Mouse (Mus musculus): ENCODE results near the gene Efna5.

Gene Efna5

DNA sequence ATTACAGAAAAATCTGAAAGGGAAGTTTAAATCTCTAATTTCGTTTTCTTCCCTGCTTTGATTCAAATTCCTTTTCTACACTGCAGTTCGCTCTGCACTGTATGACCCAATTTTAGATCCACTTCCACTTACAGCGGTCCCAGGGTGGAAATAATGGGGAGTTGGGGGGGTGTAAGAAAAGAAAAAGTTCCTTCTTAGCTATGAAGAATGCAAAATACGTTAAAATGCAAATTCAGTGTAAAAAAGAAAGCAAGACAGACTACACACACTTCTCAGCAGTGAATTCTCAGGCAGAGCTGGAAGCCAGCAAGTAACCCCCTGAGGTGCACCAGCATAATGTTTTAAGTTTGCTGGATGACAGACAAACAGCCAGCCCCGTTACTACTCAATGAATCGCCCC lies 174.7 kb downstream of the Efna5 start:
- DNase-seq (ENCODE audit: low read depth in 1 of 2, low spot score in 2 of 2), result no peak

- DNase-seq (ENCODE audit: low read depth in 1 of 2, low spot score in 2 of 2), result no peak
Measured at GRCm38 (mm10) chr17:62702020-62702814, 178.9 kb downstream of the Efna5 start.

DNA sequence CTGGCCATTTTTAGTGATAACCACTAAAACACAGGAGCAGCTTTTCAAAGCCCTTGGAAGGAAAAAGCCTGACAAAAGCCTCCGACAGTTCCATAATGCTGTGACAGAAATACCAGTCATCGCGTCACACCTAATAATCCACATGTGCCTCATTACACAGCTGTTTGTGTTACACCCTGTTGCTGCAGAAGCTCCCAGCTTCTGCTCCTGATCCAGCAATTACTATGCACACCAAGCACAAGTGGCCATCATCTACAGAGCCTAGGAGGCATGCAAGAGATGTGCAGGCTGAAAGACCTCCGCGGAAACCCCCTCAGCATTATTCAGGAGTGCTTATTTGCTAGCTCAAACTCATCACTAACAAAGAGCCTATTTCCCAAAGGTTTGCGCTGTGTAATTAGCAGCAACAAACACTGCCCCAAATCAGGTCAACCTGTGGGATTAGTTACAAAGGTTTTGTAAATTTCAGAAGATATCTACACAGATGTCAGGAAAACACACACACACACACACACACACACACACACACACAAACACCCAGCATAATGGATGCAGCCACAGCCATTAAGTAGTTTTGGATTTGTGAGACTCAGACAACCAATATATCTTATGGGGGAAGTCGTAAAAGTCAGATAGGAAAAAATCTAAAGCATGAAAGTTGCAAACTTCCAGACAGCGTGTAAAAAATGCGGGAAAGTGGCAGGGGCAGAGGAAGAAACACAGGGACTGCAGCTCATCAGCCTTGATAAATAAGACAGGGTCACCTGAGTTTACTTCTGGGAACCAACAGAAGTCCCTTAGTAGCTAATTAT lies 180.1 kb downstream of the Efna5 start:
- no peak for DNase-seq (ENCODE audit: low read depth in 1 of 2, low spot score in 2 of 2)

DNA sequence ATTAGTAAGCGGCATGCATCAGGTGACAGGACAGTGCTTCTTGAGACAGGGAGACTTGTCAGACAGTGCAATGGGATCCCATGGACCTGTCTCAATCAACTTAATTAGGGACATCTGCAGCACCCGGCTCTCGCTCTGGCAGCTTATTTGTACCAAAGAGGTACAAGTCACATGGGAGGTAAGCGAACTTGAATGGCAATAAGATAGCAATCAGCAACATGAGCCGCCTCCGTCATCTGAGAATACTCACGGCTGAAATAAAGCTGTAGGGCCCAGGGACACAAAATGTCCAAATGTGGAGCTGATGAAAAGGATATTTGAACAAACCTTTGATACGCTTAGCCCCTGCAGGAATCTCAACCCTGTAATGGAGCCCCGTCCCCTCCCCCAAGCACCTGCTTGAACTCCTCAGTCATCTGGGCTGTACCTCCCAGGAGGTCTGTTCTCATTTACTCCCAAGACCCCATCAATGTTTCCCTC lies 186.1 kb downstream of the Efna5 start:
- DNase-seq (ENCODE audit: low read depth in 1 of 2, low spot score in 2 of 2), result no peak

GRCm38 (mm10) chr17:62692242-62692641 lies 188.9 kb downstream of the Efna5 start:
- no peak for DNase-seq (ENCODE audit: low read depth in 1 of 2, low spot score in 2 of 2)

GRCm38 (mm10) chr17:62691201-62691715 lies 189.9 kb downstream of the Efna5 start:
- DNase-seq (ENCODE audit: low read depth in 1 of 2, low spot score in 2 of 2), result no peak

DNA sequence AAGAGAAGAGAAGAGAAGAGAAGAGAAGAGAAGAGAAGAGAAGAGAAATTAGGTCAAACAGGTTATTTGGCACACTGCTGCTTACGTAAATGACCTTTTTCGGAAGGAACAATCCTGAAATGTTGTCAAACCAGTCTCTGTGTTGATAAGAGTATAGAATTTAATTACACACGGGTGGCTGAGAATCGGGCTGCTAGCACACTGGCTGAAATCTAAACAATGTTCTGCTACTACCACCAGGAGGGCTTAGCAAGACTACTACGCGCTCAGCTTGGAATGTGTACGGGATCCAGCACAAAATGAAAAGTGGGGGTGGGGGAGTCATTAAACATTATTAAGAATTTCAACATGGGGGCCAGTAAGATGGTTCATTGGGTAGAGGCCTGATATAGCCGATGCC lies 190.9 kb downstream of the Efna5 start:
- no peak for DNase-seq (ENCODE audit: low read depth in 1 of 2, low spot score in 2 of 2)

DNA sequence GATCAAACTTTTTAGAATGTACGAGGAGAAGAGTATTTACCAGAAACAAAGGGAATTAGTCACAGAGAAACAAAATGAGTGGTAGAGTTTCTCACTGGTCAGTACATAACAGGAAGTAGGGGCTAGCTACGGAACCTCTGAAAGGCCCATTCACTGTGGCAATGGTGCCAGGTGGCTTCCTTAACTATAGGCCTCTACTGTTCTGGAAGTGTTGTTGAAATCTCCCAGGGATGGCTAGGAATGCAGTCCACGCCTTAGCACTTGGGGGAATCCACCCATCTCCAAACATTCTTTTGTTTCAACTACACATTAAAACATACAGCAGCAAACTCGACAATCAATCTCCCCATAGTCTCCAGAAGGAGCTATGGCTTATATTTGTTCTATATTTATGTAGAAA lies 191.5 kb downstream of the Efna5 start:
- DNase-seq (ENCODE audit: low read depth in 1 of 2, low spot score in 2 of 2), result no peak

DNA sequence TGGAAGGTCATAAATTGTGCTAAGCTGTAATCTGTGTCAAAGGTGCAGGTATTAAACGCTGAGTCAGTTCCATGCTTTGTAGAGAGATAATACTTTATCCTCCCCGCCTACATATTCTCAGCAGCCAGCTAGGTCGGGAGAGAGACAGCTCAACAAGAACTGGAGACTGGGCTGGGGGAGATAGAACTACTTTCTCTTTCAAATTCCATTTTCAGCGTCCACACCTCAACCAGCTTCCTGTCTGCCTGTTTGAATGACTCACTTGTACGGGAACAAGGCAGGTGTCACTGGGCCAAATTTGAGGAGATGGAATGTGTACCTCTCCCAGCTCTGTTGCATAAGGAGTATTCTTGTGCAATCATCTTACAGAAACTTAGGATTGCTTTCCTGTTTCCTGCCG lies 193.7 kb downstream of the Efna5 start:
- DNase-seq (ENCODE audit: low read depth in 1 of 2, low spot score in 2 of 2), result no peak

DNA sequence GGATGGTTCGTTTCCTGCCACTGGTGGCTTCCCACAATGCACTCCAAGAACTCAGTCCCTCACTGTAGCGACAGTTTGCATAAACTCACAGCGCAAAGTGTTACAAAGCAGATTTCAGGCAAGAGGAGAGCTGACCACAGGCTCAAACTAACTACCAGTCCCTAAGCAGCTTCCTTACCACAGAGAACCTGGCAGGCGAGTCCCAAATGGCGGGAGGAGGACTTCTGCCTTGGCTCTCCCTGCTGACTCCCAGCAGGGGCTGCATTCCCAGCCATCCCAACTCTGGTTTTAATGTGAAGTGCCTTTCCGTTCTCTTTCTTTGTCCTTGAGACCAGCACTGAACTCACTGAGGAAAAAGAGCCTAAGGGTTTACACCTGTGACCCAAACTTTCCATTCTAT lies 195.9 kb downstream of the Efna5 start:
- no peak for DNase-seq (ENCODE audit: low read depth in 1 of 2, low spot score in 2 of 2)

GRCm38 (mm10) chr17:62683142-62683541 lies 198.0 kb downstream of the Efna5 start:
- no peak for DNase-seq (ENCODE audit: low read depth in 1 of 2, low spot score in 2 of 2)

DNA sequence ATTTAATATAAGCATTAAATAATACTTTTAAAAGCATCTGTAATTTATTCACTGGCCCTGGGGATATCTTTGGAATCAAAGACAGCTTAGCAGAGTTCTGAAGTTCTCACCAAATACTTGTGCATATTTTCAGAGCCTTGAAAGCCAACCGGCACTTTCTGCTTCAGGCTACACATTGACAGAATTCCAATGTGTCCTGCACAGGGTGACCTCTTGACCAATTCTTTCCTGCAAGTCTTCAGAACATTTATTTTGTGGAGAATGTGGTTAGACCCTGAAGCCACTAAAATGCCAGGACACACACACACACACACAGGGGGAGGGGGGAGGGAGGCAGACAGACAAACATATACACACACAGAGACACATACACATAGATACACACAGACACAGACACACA lies 199.4 kb downstream of the Efna5 start:
- no peak for DNase-seq (ENCODE audit: low read depth in 1 of 2, low spot score in 2 of 2)

- DNase-seq (ENCODE audit: low read depth in 1 of 2, low spot score in 2 of 2), result no peak
Measured at GRCm38 (mm10) chr17:62680737-62681136, 200.4 kb downstream of the Efna5 start.

- no peak for DNase-seq (ENCODE audit: low read depth in 1 of 2, low spot score in 2 of 2)
Measured at GRCm38 (mm10) chr17:62676832-62677231, 204.3 kb downstream of the Efna5 start.

DNA sequence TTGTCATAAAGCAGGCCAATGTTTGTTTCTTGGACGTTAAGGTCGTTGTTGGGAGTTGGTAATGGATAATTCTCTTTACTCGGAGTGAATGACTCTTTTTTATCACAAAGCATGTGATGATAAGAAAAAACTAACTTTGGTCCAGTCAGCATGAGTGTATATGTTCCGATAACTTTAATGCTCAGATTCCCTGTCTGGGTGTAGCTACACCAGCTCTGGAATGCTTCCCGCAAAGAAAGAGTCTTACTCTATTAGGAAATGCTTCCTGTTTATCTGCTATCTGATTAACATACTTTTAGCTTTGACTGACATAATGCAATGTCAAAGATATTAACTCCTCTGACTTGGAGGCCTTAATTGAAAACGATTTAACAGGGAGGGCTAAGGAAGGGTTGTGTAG lies 204.7 kb downstream of the Efna5 start:
- no peak for DNase-seq (ENCODE audit: low read depth in 1 of 2, low spot score in 2 of 2)

DNA sequence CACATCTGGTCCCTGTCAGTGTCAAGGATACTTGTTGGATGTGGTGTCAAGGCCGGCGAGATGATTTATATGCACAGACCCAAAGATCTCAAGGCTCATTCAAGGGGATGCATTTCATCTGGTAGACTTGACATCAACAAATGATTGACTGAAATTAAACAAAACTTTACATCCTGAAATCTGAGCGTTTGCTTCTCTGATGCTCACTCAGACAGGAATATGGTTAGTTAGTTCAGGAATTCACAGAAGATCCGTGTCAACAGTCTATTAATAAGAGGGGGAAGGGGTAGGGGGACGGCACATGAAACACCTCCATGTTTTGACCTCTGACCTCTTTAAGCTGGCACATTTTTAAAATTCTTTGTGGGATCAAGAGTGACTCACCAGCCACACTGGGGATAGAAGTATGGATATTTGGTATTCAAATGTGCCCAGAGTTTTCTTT lies 205.3 kb downstream of the Efna5 start:
- DNase-seq (ENCODE audit: low read depth in 1 of 2, low spot score in 2 of 2), result no peak

DNA sequence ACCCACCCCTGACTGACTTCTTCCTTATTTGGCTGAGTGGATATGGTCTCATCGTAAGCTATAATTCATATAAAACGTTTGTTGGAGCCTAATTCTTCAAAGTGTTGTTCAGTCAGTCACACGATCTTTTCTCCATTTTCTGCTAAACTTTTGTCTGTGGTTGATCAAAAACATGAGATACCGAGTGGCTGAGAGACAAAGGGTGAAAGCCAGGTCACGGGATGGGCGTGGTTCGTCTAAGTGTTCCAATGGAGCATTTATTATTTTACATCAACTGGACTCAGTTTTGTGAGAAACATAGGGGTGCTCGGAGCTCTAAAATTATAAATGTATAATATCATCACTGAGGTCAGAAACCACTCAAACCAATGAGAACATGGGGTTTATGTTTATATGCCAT lies 209.0 kb downstream of the Efna5 start:
- DNase-seq (ENCODE audit: low read depth in 1 of 2, low spot score in 2 of 2), result no peak

DNA sequence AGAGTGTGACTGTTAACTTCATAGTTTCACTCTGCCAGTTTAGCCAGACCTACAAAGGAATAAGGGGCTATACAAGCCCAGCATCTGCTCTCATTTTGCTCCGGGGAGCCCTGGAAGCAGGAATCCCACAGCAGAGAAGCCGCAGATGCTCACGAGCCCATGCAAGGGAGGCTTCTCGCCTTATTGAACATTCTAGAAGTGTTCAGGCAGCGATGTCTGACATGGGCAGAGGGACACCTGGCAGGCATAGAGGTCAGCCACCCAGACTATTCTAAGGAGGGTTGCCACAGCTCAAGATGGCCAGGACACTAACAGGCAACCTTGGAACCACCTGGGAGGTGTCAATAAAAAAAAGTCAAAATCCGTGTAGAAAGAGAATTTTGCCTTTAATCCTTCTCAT lies 214.4 kb downstream of the Efna5 start:
- no peak for DNase-seq (ENCODE audit: low read depth in 1 of 2, low spot score in 2 of 2)

DNA sequence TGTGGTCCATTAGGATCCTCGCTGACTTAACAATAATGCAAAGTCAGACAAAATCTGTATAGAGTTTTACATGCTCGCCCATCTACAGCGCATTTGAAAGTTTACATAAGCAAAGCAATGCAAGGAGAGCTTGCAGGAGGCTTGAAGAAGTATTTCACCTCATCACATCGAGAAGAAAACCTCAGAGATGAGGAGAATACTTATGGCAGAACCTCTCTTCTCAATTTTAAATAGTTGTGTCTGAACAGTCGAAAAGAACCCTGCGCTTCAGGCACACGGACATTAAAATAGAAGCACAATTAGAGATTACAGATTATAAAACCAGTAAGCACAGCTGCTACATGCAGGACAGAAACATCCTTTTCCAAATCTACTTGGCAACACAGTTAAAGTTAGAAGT lies 215.3 kb downstream of the Efna5 start:
- no peak for DNase-seq (ENCODE audit: low read depth in 1 of 2, low spot score in 2 of 2)

- no peak for DNase-seq (ENCODE audit: low read depth in 1 of 2, low spot score in 2 of 2)
Measured at GRCm38 (mm10) chr17:62664709-62665108, 216.4 kb downstream of the Efna5 start.

- DNase-seq (ENCODE audit: low read depth in 1 of 2, low spot score in 2 of 2), result no peak
Measured at GRCm38 (mm10) chr17:62661801-62662200, 219.3 kb downstream of the Efna5 start.
